Mouse (Mus musculus) A20 (cell line): ENCODE results near the gene St3gal4.

Experiments
- DNase-seq: peaks from one replicate; pipeline ENCODE4 v3.0.0-alpha.2; 2011; ENCODE audit warnings: low read depth, low spot score

St3gal4 gene

DNA sequence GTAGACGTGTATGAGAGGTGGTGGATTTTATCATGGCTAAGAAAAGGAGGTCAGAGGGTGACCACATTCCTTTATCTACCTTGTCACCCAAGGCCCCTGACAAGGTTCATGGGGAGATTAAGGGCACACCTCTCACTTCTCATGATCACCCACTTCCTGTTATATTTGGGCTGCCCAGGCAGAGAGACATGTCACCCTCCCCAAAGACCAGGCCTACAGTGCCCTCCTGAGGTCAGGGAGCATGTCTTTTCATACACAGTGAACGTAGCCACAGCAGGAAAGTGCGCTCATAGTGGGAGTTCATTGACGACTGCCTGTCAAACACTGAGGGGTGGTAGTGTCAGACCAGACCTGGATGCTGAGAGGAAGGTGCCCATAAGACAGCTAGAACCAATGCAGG is 102.3 kb downstream of the St3gal4 start:
- DNase-seq, result peak; percentile 65

DNA sequence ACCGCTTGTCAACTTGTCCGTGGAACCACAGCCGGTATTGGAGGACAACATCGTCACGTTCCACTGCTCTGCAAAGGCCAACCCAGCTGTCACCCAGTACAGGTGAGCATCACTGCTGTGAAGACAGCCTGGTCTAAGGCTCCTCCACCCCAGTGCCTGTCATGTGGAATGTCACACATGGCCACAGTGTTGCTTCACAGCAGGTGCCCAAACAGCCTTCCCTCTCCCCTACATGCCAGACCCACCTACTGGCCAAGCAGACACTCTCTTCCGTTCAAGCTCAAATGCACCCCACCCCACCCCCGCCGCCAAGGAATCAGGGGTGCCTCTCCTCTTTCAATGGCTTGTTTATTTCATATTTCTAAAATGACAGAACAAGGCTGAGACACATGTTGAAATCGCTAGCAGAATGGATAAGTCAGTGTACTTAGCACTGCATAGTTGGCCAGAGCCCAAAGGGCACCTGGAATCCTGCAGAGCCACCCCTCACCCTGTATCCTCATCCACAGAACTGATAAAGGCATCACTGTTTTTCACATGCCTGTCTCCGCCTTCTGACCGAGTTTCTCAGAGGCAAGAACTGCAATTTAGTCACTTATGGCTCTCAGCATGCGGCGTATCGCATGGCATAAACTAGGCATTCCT is 111.2 kb downstream of the St3gal4 start:
- no peak for DNase-seq

DNA sequence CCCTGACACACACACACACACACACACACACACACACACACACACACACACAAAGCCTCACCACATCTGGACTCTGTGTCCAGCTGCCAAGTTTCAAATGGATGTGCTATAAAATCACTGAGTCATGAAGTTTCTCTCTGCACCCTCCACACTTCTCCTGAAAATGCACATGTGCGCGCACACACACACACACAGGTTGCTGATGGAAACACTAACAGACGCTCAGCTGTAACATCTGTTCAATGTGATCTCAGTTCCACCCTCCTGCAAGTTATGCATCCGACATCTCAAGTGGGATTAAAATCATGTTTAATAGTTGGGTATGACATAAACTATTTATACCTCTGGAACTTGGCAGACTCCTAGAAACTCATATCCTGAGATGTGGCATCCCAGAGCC is 115.0 kb downstream of the St3gal4 start:
- DNase-seq, result no peak

DNA sequence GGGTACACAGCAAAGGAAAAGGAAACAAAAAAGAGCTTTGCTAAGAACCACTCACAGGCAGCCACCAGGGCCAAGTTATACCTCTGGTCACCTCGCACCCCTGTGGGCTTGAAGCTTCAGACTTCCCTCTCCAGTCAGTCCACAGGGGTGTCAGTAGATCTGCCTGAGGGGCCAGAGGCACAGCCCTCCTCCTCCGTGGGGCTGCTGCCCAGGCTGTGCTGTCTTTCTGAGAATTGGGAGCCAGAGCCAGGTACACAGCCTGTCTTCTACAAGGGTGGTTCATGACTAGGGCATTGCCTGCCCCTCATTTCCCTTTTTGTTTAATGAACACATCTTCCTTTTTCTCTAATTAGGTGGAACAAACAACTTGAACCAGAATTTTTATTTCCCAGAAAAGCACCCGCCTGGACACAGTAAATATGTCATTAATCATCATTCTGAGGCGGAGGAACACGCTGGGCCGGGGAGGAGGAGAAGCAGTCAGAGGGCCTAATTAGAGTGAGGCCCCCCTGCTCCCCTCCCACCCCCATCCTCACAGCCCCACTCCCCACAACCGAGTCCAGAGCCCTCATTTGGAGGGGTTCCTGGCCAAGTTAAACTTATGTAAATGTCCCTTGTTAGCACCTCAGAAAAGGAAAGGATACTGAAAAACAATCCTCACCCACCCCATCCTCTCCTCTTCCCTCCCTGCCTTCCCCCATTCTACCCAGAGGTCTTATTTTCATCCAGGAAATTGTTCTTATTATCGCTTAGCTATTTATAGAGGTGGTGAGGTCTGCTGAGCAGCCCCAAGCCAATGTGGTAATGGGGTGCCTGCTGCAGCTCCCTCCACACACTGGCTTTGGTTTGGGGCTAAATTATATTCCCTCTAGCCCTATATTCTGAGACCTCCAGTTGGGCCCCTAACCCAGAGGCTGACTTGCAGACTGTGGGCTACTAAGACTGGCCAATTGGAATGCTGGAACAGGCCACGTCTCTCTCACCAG is 120.9 kb downstream of the St3gal4 start:
- DNase-seq, result no peak
